Mouse (Mus musculus) heart, adult 2 months (tissue): ENCODE results near the gene Tbc1d2b.

Source experiments
- CTCF ChIP-seq: fragments of 200-600 bp; IDR thresholded peaks from 2 replicates; pipeline ENCODE4 v1.8.1; 2022; ENCODE audit warnings: antibody characterized with exemption, mild to moderate bottlenecking, moderate library complexity
- EP300 ChIP-seq: fragments of 200-500 bp; IDR thresholded peaks from 2 replicates; pipeline ENCODE4 v1.6.1; 2011; ENCODE audit warnings: low read depth, low read length, control low read depth; ENCODE audit not compliant: insufficient read depth
- POLR2A ChIP-seq: fragments of 200-500 bp; IDR thresholded peaks from 2 replicates; pipeline ENCODE4 v1.6.1; 2011; ENCODE audit warnings: mild to moderate bottlenecking, low read depth, low read length, control low read depth; ENCODE audit not compliant: insufficient read depth

GRCm38 (mm10) chr9:90166615-90167014 lies 104.0 kb downstream of the Tbc1d2b start:
- TF ChIP-seq POLR2A (no peak), EP300 (0 out of 2 replicates have a peak, but pooled peaks have one; percentile 54), CTCF (peak; percentile 57)
